Mouse (Mus musculus): ENCODE measurements at regions not wholly inside any gene's neighbourhood (a gene's known extent, or its start where the extent isn't known, plus 50 kb on each side); places are given as distances from the start of the nearest gene placed in this dataset.
A peak's percentile ranks its signal among the peaks of the same experiment; 100 is the strongest.

- no peak overlapping the region for H3K27ac ChIP-seq (replicated peaks)
- H3K4me1 ChIP-seq = 0 out of 2 replicates have a peak, but pooled peaks cover 5% of the 10 kb centered on the region
- ATAC-seq (ENCODE audit: insufficient number of reproducible peaks, low FRiP score, low TSS enrichment, low read depth) = no peak
- no peaks in the 10 kb centered on the region for H3K9me3 ChIP-seq (replicated peaks)
- H3K27me3 ChIP-seq = no peaks in the 10 kb centered on the region; the same call in 1 of the 2 replicates
- WGBS = 76% methylated on average over 2 of the region's 2 CpGs
- H3K4me2 ChIP-seq (replicated peaks) = no peak overlapping the region
- H3K9ac ChIP-seq = no peak overlapping the region
- H3K36me3 ChIP-seq = no peaks in the 10 kb centered on the region
- no peak overlapping the region for H3K4me3 ChIP-seq (replicated peaks)
These were observed 128.2 kb upstream of the Jarid2 start for GRCm38 (mm10) chr13:44601024-44601423.

GRCm38 (mm10) chr13:44602658-44603057 lies 126.6 kb upstream of the Jarid2 start:
- H3K4me1 ChIP-seq = peaks cover 5% of the 10 kb centered on the region; the same call in 1 of the 2 replicates
- H3K4me2 ChIP-seq (replicated peaks) = no peak overlapping the region
- H3K27me3 ChIP-seq = no peaks in the 10 kb centered on the region; the same call in 1 of the 2 replicates
- no peak for ATAC-seq (ENCODE audit: insufficient number of reproducible peaks, low FRiP score, low TSS enrichment, low read depth)
- no peak overlapping the region for H3K27ac ChIP-seq (replicated peaks)
- no peak overlapping the region for H3K4me3 ChIP-seq (replicated peaks)
- H3K9ac ChIP-seq = no peak overlapping the region
- 40% methylated on average over 6 of the region's 6 CpGs for WGBS
- no peaks in the 10 kb centered on the region for H3K9me3 ChIP-seq (replicated peaks)
- H3K36me3 ChIP-seq = no peaks in the 10 kb centered on the region

GRCm38 (mm10) chr13:44607316-44608285 lies 121.7 kb upstream of the Jarid2 start:
- 65% methylated on average over 13 of the region's 13 CpGs for WGBS
- Histone ChIP-seq H3K27ac (replicated peaks) (no peak overlapping the region), H3K4me3 (replicated peaks) (no peak overlapping the region), H3K27me3 (no peaks in the 10 kb centered on the region), H3K9me3 (replicated peaks) (no peaks in the 10 kb centered on the region), H3K36me3 (no peaks in the 10 kb centered on the region), H3K9ac (no peak overlapping the region), H3K4me2 (replicated peaks) (no peak overlapping the region), H3K4me1 (peaks cover 2% of the 10 kb centered on the region; the same call in 1 of the 2 replicates)
- no peak for ATAC-seq (ENCODE audit: insufficient number of reproducible peaks, low FRiP score, low TSS enrichment, low read depth)

- ATAC-seq (ENCODE audit: insufficient number of reproducible peaks, low FRiP score, low TSS enrichment, low read depth) = no peak
- 77% methylated on average over 3 of the region's 3 CpGs for WGBS
- H3K27me3 ChIP-seq = no peaks in the 10 kb centered on the region
These were observed 121.0 kb upstream of the Jarid2 start for GRCm38 (mm10) chr13:44608286-44608675.

GRCm38 (mm10) chr13:44608681-44609335 lies 120.5 kb upstream of the Jarid2 start:
- Histone ChIP-seq H3K9me3 (replicated peaks) (no peaks in the 10 kb centered on the region), H3K4me2 (replicated peaks) (no peak overlapping the region), H3K27ac (replicated peaks) (no peak overlapping the region), H3K4me1 (no peaks in the 10 kb centered on the region; the same call in 1 of the 2 replicates), H3K27me3 (no peaks in the 10 kb centered on the region), H3K36me3 (no peaks in the 10 kb centered on the region), H3K9ac (no peak overlapping the region), H3K4me3 (replicated peaks) (no peak overlapping the region)
- WGBS = 30% methylated on average over 11 of the region's 11 CpGs
- no peak for ATAC-seq (ENCODE audit: insufficient number of reproducible peaks, low FRiP score, low TSS enrichment, low read depth)

More at GRCm38 (mm10) chr13:44608286-44608675, 121.0 kb upstream of the Jarid2 start:
- Histone ChIP-seq H3K9me3 (replicated peaks) (no peaks in the 10 kb centered on the region), H3K4me2 (replicated peaks) (no peak overlapping the region), H3K9ac (no peak overlapping the region), H3K36me3 (no peaks in the 10 kb centered on the region), H3K27ac (replicated peaks) (no peak overlapping the region), H3K4me3 (replicated peaks) (no peak overlapping the region), H3K4me1 (no peaks in the 10 kb centered on the region; the same call in 1 of the 2 replicates)

- no peak overlapping the region for H3K4me3 ChIP-seq (replicated peaks)
- H3K27me3 ChIP-seq = no peaks in the 10 kb centered on the region
- no peaks in the 10 kb centered on the region for H3K36me3 ChIP-seq
- H3K27ac ChIP-seq (replicated peaks) = no peak overlapping the region
- H3K4me1 ChIP-seq = no peaks in the 10 kb centered on the region; the same call in 1 of the 2 replicates
- 88% methylated on average over 5 of the region's 5 CpGs for WGBS
- no peak for ATAC-seq (ENCODE audit: insufficient number of reproducible peaks, low FRiP score, low TSS enrichment, low read depth)
- no peak overlapping the region for H3K9ac ChIP-seq
- no peaks in the 10 kb centered on the region for H3K9me3 ChIP-seq (replicated peaks)
- no peak overlapping the region for H3K4me2 ChIP-seq (replicated peaks)
These were observed 119.7 kb upstream of the Jarid2 start for GRCm38 (mm10) chr13:44609606-44610005.

- 38% methylated on average over 8 of the region's 8 CpGs for WGBS
These were observed 113.6 kb upstream of the Jarid2 start for GRCm38 (mm10) chr13:44615696-44616095.

GRCm38 (mm10) chr13:44618368-44618767 lies 110.9 kb upstream of the Jarid2 start:
- 79% methylated on average over 3 of the region's 3 CpGs for WGBS
- peaks cover 11% of the 10 kb centered on the region for H3K4me1 ChIP-seq
- H3K4me3 ChIP-seq (replicated peaks) = no peak overlapping the region
- ATAC-seq (ENCODE audit: insufficient number of reproducible peaks, low FRiP score, low TSS enrichment, low read depth) = no peak
- no peak overlapping the region for H3K9ac ChIP-seq
- no peak overlapping the region for H3K27ac ChIP-seq (replicated peaks)
- no peak overlapping the region for H3K4me2 ChIP-seq (replicated peaks)
- no peaks in the 10 kb centered on the region for H3K36me3 ChIP-seq
- H3K9me3 ChIP-seq (replicated peaks) = no peaks in the 10 kb centered on the region
- no peaks in the 10 kb centered on the region for H3K27me3 ChIP-seq

More at GRCm38 (mm10) chr13:44615696-44616095, 113.6 kb upstream of the Jarid2 start:
- H3K36me3 ChIP-seq = no peaks in the 10 kb centered on the region
- H3K9ac ChIP-seq = no peak overlapping the region
- no peaks in the 10 kb centered on the region for H3K27me3 ChIP-seq
- no peaks in the 10 kb centered on the region for H3K9me3 ChIP-seq (replicated peaks)
- no peak overlapping the region for H3K27ac ChIP-seq (replicated peaks)
- H3K4me1 ChIP-seq = no peaks in the 10 kb centered on the region
- H3K4me2 ChIP-seq (replicated peaks) = no peak overlapping the region
- H3K4me3 ChIP-seq (replicated peaks) = no peak overlapping the region
- ATAC-seq (ENCODE audit: insufficient number of reproducible peaks, low FRiP score, low TSS enrichment, low read depth) = no peak

GRCm38 (mm10) chr13:44622661-44623355 lies 106.5 kb upstream of the Jarid2 start:
- Histone ChIP-seq H3K9ac (no peak overlapping the region), H3K4me2 (replicated peaks) (no peak overlapping the region), H3K4me3 (replicated peaks) (no peak overlapping the region), H3K36me3 (no peaks in the 10 kb centered on the region), H3K9me3 (replicated peaks) (no peaks in the 10 kb centered on the region), H3K27ac (replicated peaks) (0 out of 2 replicates have a peak overlapping the region, but pooled peaks have one; percentile 24), H3K4me1 (peaks cover 18% of the 10 kb centered on the region), H3K27me3 (no peaks in the 10 kb centered on the region)
- 32% methylated on average over 12 of the region's 12 CpGs for WGBS
- ATAC-seq (ENCODE audit: insufficient number of reproducible peaks, low FRiP score, low TSS enrichment, low read depth) = no peak

GRCm38 (mm10) chr13:44624716-44625115 lies 104.6 kb upstream of the Jarid2 start:
- Histone ChIP-seq H3K36me3 (no peaks in the 10 kb centered on the region), H3K4me1 (peaks cover 18% of the 10 kb centered on the region), H3K4me2 (replicated peaks) (no peak overlapping the region), H3K27me3 (no peaks in the 10 kb centered on the region), H3K27ac (replicated peaks) (no peak overlapping the region), H3K9me3 (replicated peaks) (no peaks in the 10 kb centered on the region), H3K9ac (no peak overlapping the region), H3K4me3 (replicated peaks) (no peak overlapping the region)
- no peak for ATAC-seq (ENCODE audit: insufficient number of reproducible peaks, low FRiP score, low TSS enrichment, low read depth)
- 47% methylated on average over 13 of the region's 13 CpGs for WGBS

- 49% methylated on average over 7 of the region's 7 CpGs for WGBS
- H3K36me3 ChIP-seq = no peaks in the 10 kb centered on the region
These were observed 103.5 kb upstream of the Jarid2 start for GRCm38 (mm10) chr13:44625792-44626191.

More at GRCm38 (mm10) chr13:44625792-44626191, 103.5 kb upstream of the Jarid2 start:
- no peak for ATAC-seq (ENCODE audit: insufficient number of reproducible peaks, low FRiP score, low TSS enrichment, low read depth)
- no peak overlapping the region for H3K27ac ChIP-seq (replicated peaks)
- no peaks in the 10 kb centered on the region for H3K27me3 ChIP-seq
- H3K4me1 ChIP-seq = peaks cover 21% of the 10 kb centered on the region
- H3K9ac ChIP-seq = no peak overlapping the region
- H3K4me3 ChIP-seq (replicated peaks) = no peak overlapping the region
- no peak overlapping the region for H3K4me2 ChIP-seq (replicated peaks)
- no peaks in the 10 kb centered on the region for H3K9me3 ChIP-seq (replicated peaks)

All from embryonic facial prominence, embryonic 15.5 days (tissue).